Mouse (Mus musculus): ENCODE results near the gene Helz.
A peak's percentile ranks its signal among the peaks of the same experiment; 100 is the strongest.
"Not testable (repeated sequence)": the region's sequence is repeated elsewhere in the genome, so short reads cannot be mapped to it uniquely, and the experiment has no call there.

The Helz gene

GRCm38 (mm10) chr11:107547351-107548203 is at the start of gene Helz:
TSS of gene Helz (plus strand) at chr11:107547930.
- DNase-seq (ENCODE audit: extremely low read depth, low read depth): peak; percentile 68

GRCm38 (mm10) chr11:107502801-107503200 is 44.9 kb upstream of the Helz start:
- no peak for DNase-seq (ENCODE audit: extremely low read depth, low read depth)

GRCm38 (mm10) chr11:107504364-107504763 is 43.4 kb upstream of the Helz start:
- DNase-seq (ENCODE audit: extremely low read depth, low read depth): not testable (repeated sequence)

- DNase-seq (ENCODE audit: extremely low read depth, low read depth): peak; percentile 66
Measured at GRCm38 (mm10) chr11:107506260-107506659, 41.5 kb upstream of the Helz start.

- DNase-seq (ENCODE audit: extremely low read depth, low read depth): peak; percentile 25
Measured at GRCm38 (mm10) chr11:107509631-107510338, 37.9 kb upstream of the Helz start.

- peak; percentile 49 for DNase-seq (ENCODE audit: extremely low read depth, low read depth)
Measured at GRCm38 (mm10) chr11:107510362-107511269, 37.1 kb upstream of the Helz start.

GRCm38 (mm10) chr11:107511954-107512353 is 35.8 kb upstream of the Helz start:
- peak; percentile 63 for DNase-seq (ENCODE audit: extremely low read depth, low read depth)

- DNase-seq (ENCODE audit: extremely low read depth, low read depth): no peak
Measured at GRCm38 (mm10) chr11:107513047-107513446, 34.7 kb upstream of the Helz start.

- no peak for DNase-seq (ENCODE audit: extremely low read depth, low read depth)
Measured at GRCm38 (mm10) chr11:107516387-107516786, 31.3 kb upstream of the Helz start.

- DNase-seq (ENCODE audit: extremely low read depth, low read depth): no peak
Measured at GRCm38 (mm10) chr11:107518645-107519429, 28.9 kb upstream of the Helz start.

- DNase-seq (ENCODE audit: extremely low read depth, low read depth): no peak
Measured at GRCm38 (mm10) chr11:107521153-107521552, 26.6 kb upstream of the Helz start.

- DNase-seq (ENCODE audit: extremely low read depth, low read depth): no peak
Measured at GRCm38 (mm10) chr11:107524966-107525365, 22.8 kb upstream of the Helz start.

GRCm38 (mm10) chr11:107527632-107528031 is 20.1 kb upstream of the Helz start:
- DNase-seq (ENCODE audit: extremely low read depth, low read depth): no peak

- no peak for DNase-seq (ENCODE audit: extremely low read depth, low read depth)
Measured at GRCm38 (mm10) chr11:107529320-107529719, 18.4 kb upstream of the Helz start.

GRCm38 (mm10) chr11:107531445-107531844 is 16.3 kb upstream of the Helz start:
- no peak for DNase-seq (ENCODE audit: extremely low read depth, low read depth)

GRCm38 (mm10) chr11:107532271-107532670 is 15.5 kb upstream of the Helz start:
- DNase-seq (ENCODE audit: extremely low read depth, low read depth): no peak

GRCm38 (mm10) chr11:107538994-107539393 is 8.7 kb upstream of the Helz start:
- DNase-seq (ENCODE audit: extremely low read depth, low read depth): no peak

GRCm38 (mm10) chr11:107540339-107540738 is 7.4 kb upstream of the Helz start:
- no peak for DNase-seq (ENCODE audit: extremely low read depth, low read depth)

- DNase-seq (ENCODE audit: extremely low read depth, low read depth): no peak
Measured at GRCm38 (mm10) chr11:107545747-107546476, 1.8 kb upstream of the Helz start.

All from MEL-GATA-1-ER (cell line).